Mouse (Mus musculus): Measurements from ENCODE around the gene Farsb. TPM values are rescaled to one million over a fixed set of nuclear protein-coding genes. Genes with fewer than 3 reads are reported as not detected.
"Not testable (repeated sequence)": the region's sequence is repeated elsewhere in the genome, so short reads cannot be mapped to it uniquely, and the experiment has no call there.

Farsb gene
- polyA plus RNA-seq, 2 experiments = 60.3 to 124 TPM

GRCm38 (mm10) chr1:78507137-78507536 lies 18.4 kb upstream of the Farsb start:
- H3K4me3 ChIP-seq (replicated peaks; ENCODE audit: low read length) = no peak overlapping the region
- DNase-seq (ENCODE audit: low spot score) (no peak), ATAC-seq (ENCODE audit: low FRiP score, low read depth) (no peak)
- no peak overlapping the region for H3K9ac ChIP-seq (ENCODE audit: low read depth, low read length, severe bottlenecking)
- H3K27me3 ChIP-seq (ENCODE audit: control insufficient read depth, insufficient read depth, low read length) = peaks cover 5% of the 10 kb centered on the region; the same call in 1 of the 2 replicates
- H3K36me3 ChIP-seq (ENCODE audit: control insufficient read depth, insufficient read depth, low read length) = no peaks in the 10 kb centered on the region
- H3K4me2 ChIP-seq (replicated peaks; ENCODE audit: low read depth, low read length, severe bottlenecking) = no peak overlapping the region
- H3K9me3 ChIP-seq (ENCODE audit: control insufficient read depth, low read length) = no peaks in the 10 kb centered on the region
- WGBS = 42% methylated on average over 1 of the region's 1 CpGs
- no peak for TF ChIP-seq POLR2A (IDR thresholded peaks at IDR 0.05; ENCODE audit: borderline replicate concordance, extremely low read depth, insufficient read depth, insufficient read length)
- H3K4me1 ChIP-seq (ENCODE audit: control insufficient read depth, insufficient read depth, low read length) = peaks cover 4% of the 10 kb centered on the region; the same call in 1 of the 2 replicates
- no peak overlapping the region for H3K27ac ChIP-seq (replicated peaks; ENCODE audit: low read depth, low read length)

- no peak for TF ChIP-seq POLR2A (IDR thresholded peaks at IDR 0.05; ENCODE audit: borderline replicate concordance, extremely low read depth, insufficient read depth, insufficient read length)
- H3K4me2 ChIP-seq (replicated peaks; ENCODE audit: low read depth, low read length, severe bottlenecking) = no peak overlapping the region
- ATAC-seq (ENCODE audit: low FRiP score, low read depth) = no peak
- no peaks in the 10 kb centered on the region for H3K4me1 ChIP-seq (ENCODE audit: control insufficient read depth, insufficient read depth, low read length)
- no peak overlapping the region for H3K4me3 ChIP-seq (replicated peaks; ENCODE audit: low read length)
- no peak overlapping the region for H3K27ac ChIP-seq (replicated peaks; ENCODE audit: low read depth, low read length)
- H3K9me3 ChIP-seq (ENCODE audit: control insufficient read depth, low read length) = no peaks in the 10 kb centered on the region
- H3K9ac ChIP-seq (ENCODE audit: low read depth, low read length, severe bottlenecking) = no peak overlapping the region
- H3K27me3 ChIP-seq (ENCODE audit: control insufficient read depth, insufficient read depth, low read length) = no peaks in the 10 kb centered on the region
- WGBS = 86% methylated on average over 6 of the region's 6 CpGs
- no peaks in the 10 kb centered on the region for H3K36me3 ChIP-seq (ENCODE audit: control insufficient read depth, insufficient read depth, low read length)
- no peak for DNase-seq (ENCODE audit: low spot score)
These were observed 13.8 kb upstream of the Farsb start for GRCm38 (mm10) chr1:78502527-78502926.

- H3K27me3 ChIP-seq (ENCODE audit: control insufficient read depth, insufficient read depth, low read length); H3K9ac ChIP-seq (ENCODE audit: low read depth, low read length, severe bottlenecking); ATAC-seq (ENCODE audit: low FRiP score, low read depth); H3K9me3 ChIP-seq (ENCODE audit: control insufficient read depth, low read length); H3K36me3 ChIP-seq (ENCODE audit: control insufficient read depth, insufficient read depth, low read length); H3K4me1 ChIP-seq (ENCODE audit: control insufficient read depth, insufficient read depth, low read length); DNase-seq (ENCODE audit: low spot score); H3K4me2 ChIP-seq (replicated peaks; ENCODE audit: low read depth, low read length, severe bottlenecking); H3K4me3 ChIP-seq (replicated peaks; ENCODE audit: low read length); H3K27ac ChIP-seq (replicated peaks; ENCODE audit: low read depth, low read length): not testable (repeated sequence)
- 90% methylated on average over 12 of the region's 12 CpGs for WGBS
These were observed 13.2 kb upstream of the Farsb start for GRCm38 (mm10) chr1:78501856-78502255.

GRCm38 (mm10) chr1:78501036-78501435 lies 12.3 kb upstream of the Farsb start:
- DNase-seq (ENCODE audit: low spot score) (no peak), ATAC-seq (ENCODE audit: low FRiP score, low read depth) (no peak)
- WGBS = 93% methylated on average over 16 of the region's 16 CpGs
- Histone ChIP-seq H3K4me3 (replicated peaks; ENCODE audit: low read length) (no peak overlapping the region), H3K27me3 (ENCODE audit: control insufficient read depth, insufficient read depth, low read length) (no peaks in the 10 kb centered on the region), H3K9me3 (ENCODE audit: control insufficient read depth, low read length) (no peaks in the 10 kb centered on the region), H3K36me3 (ENCODE audit: control insufficient read depth, insufficient read depth, low read length) (no peaks in the 10 kb centered on the region), H3K27ac (replicated peaks; ENCODE audit: low read depth, low read length) (no peak overlapping the region), H3K9ac (ENCODE audit: low read depth, low read length, severe bottlenecking) (no peak overlapping the region), H3K4me1 (ENCODE audit: control insufficient read depth, insufficient read depth, low read length) (no peaks in the 10 kb centered on the region), H3K4me2 (replicated peaks; ENCODE audit: low read depth, low read length, severe bottlenecking) (no peak overlapping the region)
- TF ChIP-seq POLR2A (IDR thresholded peaks at IDR 0.05; ENCODE audit: borderline replicate concordance, extremely low read depth, insufficient read depth, insufficient read length) = no peak

GRCm38 (mm10) chr1:78490143-78490542 lies 1.4 kb upstream of the Farsb start:
- no peak for ATAC-seq (ENCODE audit: low FRiP score, low read depth)
- no peak for TF ChIP-seq POLR2A (IDR thresholded peaks at IDR 0.05; ENCODE audit: borderline replicate concordance, extremely low read depth, insufficient read depth, insufficient read length)
- no peak for DNase-seq (ENCODE audit: low spot score)
- 67% methylated on average over 1 of the region's 1 CpGs for WGBS
- H3K4me2 ChIP-seq (replicated peaks; ENCODE audit: low read depth, low read length, severe bottlenecking) = no peak overlapping the region
- no peak overlapping the region for H3K27ac ChIP-seq (replicated peaks; ENCODE audit: low read depth, low read length)
- H3K9me3 ChIP-seq (ENCODE audit: control insufficient read depth, low read length) = no peaks in the 10 kb centered on the region
- 0 out of 2 replicates have a peak, but pooled peaks cover 5% of the 10 kb centered on the region for H3K36me3 ChIP-seq (ENCODE audit: control insufficient read depth, insufficient read depth, low read length)
- no peaks in the 10 kb centered on the region for H3K27me3 ChIP-seq (ENCODE audit: control insufficient read depth, insufficient read depth, low read length)
- no peak overlapping the region for H3K4me3 ChIP-seq (replicated peaks; ENCODE audit: low read length)
- H3K4me1 ChIP-seq (ENCODE audit: control insufficient read depth, insufficient read depth, low read length) = peaks cover 13% of the 10 kb centered on the region; the same call in 1 of the 2 replicates
- no peak overlapping the region for H3K9ac ChIP-seq (ENCODE audit: low read depth, low read length, severe bottlenecking)

GRCm38 (mm10) chr1:78488427-78488751 lies 308 bp downstream of the Farsb start:
- H3K27me3 ChIP-seq (ENCODE audit: control insufficient read depth, insufficient read depth, low read length) = no peaks in the 10 kb centered on the region
- peak overlapping the region; percentile 96 for H3K4me3 ChIP-seq (replicated peaks; ENCODE audit: low read length)
- peak overlapping the region; percentile 82 for H3K9ac ChIP-seq (ENCODE audit: low read depth, low read length, severe bottlenecking)
- no peak for TF ChIP-seq POLR2A (IDR thresholded peaks at IDR 0.05; ENCODE audit: borderline replicate concordance, extremely low read depth, insufficient read depth, insufficient read length)
- no peak for ATAC-seq (ENCODE audit: low FRiP score, low read depth)
- no peak for DNase-seq (ENCODE audit: low spot score)
- WGBS = under 1% methylated on average over 28 of the region's 28 CpGs
- no peaks in the 10 kb centered on the region for H3K9me3 ChIP-seq (ENCODE audit: control insufficient read depth, low read length)
- H3K36me3 ChIP-seq (ENCODE audit: control insufficient read depth, insufficient read depth, low read length) = peaks cover 12% of the 10 kb centered on the region; the same call in 1 of the 2 replicates
- peak overlapping the region; percentile 79 for H3K27ac ChIP-seq (replicated peaks; ENCODE audit: low read depth, low read length)
- peaks cover 13% of the 10 kb centered on the region; the same call in 1 of the 2 replicates for H3K4me1 ChIP-seq (ENCODE audit: control insufficient read depth, insufficient read depth, low read length)
- peak overlapping the region; percentile 81 for H3K4me2 ChIP-seq (replicated peaks; ENCODE audit: low read depth, low read length, severe bottlenecking)
